Mouse (Mus musculus) small intestine, adult 2 months (tissue): ENCODE data around the gene Ceacam11. TPM values are rescaled to one million over a fixed set of nuclear protein-coding genes. Genes with fewer than 3 reads are reported as not detected.
"Not testable (repeated sequence)": the region's sequence is repeated elsewhere in the genome, so short reads cannot be mapped to it uniquely, and the experiment has no call there.

Source experiments
- H3K27ac ChIP-seq: fragments of 200-500 bp; 2 replicates; pipeline ENCODE4 v1.5.1; 2012; ENCODE audit warnings: low read depth, low read length, control low read depth, inconsistent platforms; ENCODE audit not compliant: insufficient read depth
- H3K27me3 ChIP-seq: fragments of 200-500 bp; 2 replicates; pipeline ENCODE4 v1.6.1; 2012; ENCODE audit warnings: mild to moderate bottlenecking, moderate library complexity, low read length, inconsistent platforms; ENCODE audit not compliant: control insufficient read depth, insufficient read depth
- H3K36me3 ChIP-seq: fragments of 200-500 bp; 2 replicates; pipeline ENCODE4 v1.6.1; 2012; ENCODE audit warnings: mild to moderate bottlenecking, low read length, control low read depth, inconsistent platforms; ENCODE audit not compliant: control insufficient read depth, insufficient read depth
- H3K4me1 ChIP-seq: fragments of 200-500 bp; 2 replicates; pipeline ENCODE4 v1.6.1; 2012; ENCODE audit warnings: low read length, inconsistent platforms, mixed read lengths; ENCODE audit not compliant: control insufficient read depth, insufficient read depth, insufficient read length
- H3K4me3 ChIP-seq: fragments of 200-500 bp; 2 replicates; pipeline ENCODE4 v1.5.1; 2012; ENCODE audit warnings: low read depth, mild to moderate bottlenecking, control low read depth, inconsistent platforms, low read length, moderate library complexity
- CTCF ChIP-seq: fragments of 200-500 bp; IDR thresholded peaks from 2 replicates; pipeline ENCODE4 v1.5.1; 2012; ENCODE audit warnings: low read depth, mild to moderate bottlenecking, control low read depth, inconsistent platforms, low read length, moderate library complexity, mixed read lengths; ENCODE audit not compliant: insufficient replicate concordance, insufficient read length; ENCODE audit errors: extremely low read depth
- POLR2A ChIP-seq: fragments of 200-500 bp; IDR thresholded peaks from 2 replicates; pipeline ENCODE4 v1.6.1; 2012; ENCODE audit warnings: low read depth, mild to moderate bottlenecking, control low read depth, inconsistent platforms, low read length, moderate library complexity
- WGBS: fragments of 180-500 bp; shearing (Covaris S2); methylation state at CpG from one replicate; pipeline ENCODE4 v1.1.7; 2018; 5-methylcytosine and 5-hydroxymethylcytosine counted together
- polyA plus RNA-seq: library from polyadenylated mRNA; depleted of rRNA; stranded (reverse); fragments of >200 nt; gene quantifications from 2 replicates; pipeline ENCODE4 v1.2.3, GENCODE M21; 2012; rRNA removed

Gene Ceacam11
- polyA plus RNA-seq, result not detected in 2 replicates

- 67% methylated on average over 4 of the region's 4 CpGs for WGBS
- Histone ChIP-seq H3K4me3 (no peak within 1 kb of the TSS), H3K27me3 (no peaks in the 10 kb centered on the region), H3K36me3 (no peaks in the 10 kb centered on the region), H3K4me1 (no peaks in the 10 kb centered on the region), H3K27ac (no peak within 1 kb of the TSS)
- TF ChIP-seq CTCF, result no peak
- no peak for TF ChIP-seq POLR2A
Measured at GRCm38 (mm10) chr7:17971824-17972223, at the start of gene Ceacam11. Gene Ceacam11, plus strand, starts transcription at chr7:17972124.

- not testable (repeated sequence) for H3K27ac ChIP-seq, H3K4me3 ChIP-seq, H3K36me3 ChIP-seq, H3K4me1 ChIP-seq, H3K27me3 ChIP-seq
- WGBS, result 94% methylated on average over 1 of the region's 1 CpGs
Measured at GRCm38 (mm10) chr7:18001131-18001530, 29.2 kb downstream of the Ceacam11 start.

GRCm38 (mm10) chr7:18009589-18009988, 37.7 kb downstream of the Ceacam11 start, which contains the start of gene Ceacam13:
Gene Ceacam13, plus strand, starts transcription at chr7:18009889.
- no peak for TF ChIP-seq POLR2A
- no peak for TF ChIP-seq CTCF
- 71% methylated on average over 4 of the region's 4 CpGs for WGBS
- Histone ChIP-seq H3K27me3 (no peaks in the 10 kb centered on the region), H3K4me1 (no peaks in the 10 kb centered on the region), H3K4me3 (no peak within 1 kb of the TSS), H3K36me3 (no peaks in the 10 kb centered on the region), H3K27ac (no peak within 1 kb of the TSS)

Other genes starting within 250 kb of the Ceacam11 start
- gene Ceacam14, start 159.5 kb upstream of the Ceacam11 start, polyA plus RNA-seq, result not detected in 2 replicates
- gene Gm5155, start 100.4 kb upstream of the Ceacam11 start, polyA plus RNA-seq, result not detected in 2 replicates
- not detected in 2 replicates for gene Ceacam13, start 37.8 kb downstream of the Ceacam11 start, polyA plus RNA-seq
- not detected in 2 replicates for gene Ceacam12, start 93.8 kb downstream of the Ceacam11 start, polyA plus RNA-seq
- gene Igfl3, start 204.4 kb downstream of the Ceacam11 start, polyA plus RNA-seq, result not detected in 2 replicates